Mouse (Mus musculus) kidney, postnatal 10 days (tissue): ENCODE results near the gene Glipr1l2.
"Not testable (repeated sequence)": the region's sequence is repeated elsewhere in the genome, so short reads cannot be mapped to it uniquely, and the experiment has no call there.

ENCODE experiments used
- DNase-seq: peaks from one replicate; pipeline ENCODE4 v3.0.0; 2021; ENCODE audit warnings: mixed read lengths

The Glipr1l2 gene

GRCm38 (mm10) chr10:112083157-112083556, at the start of gene Glipr1l2:
TSS of gene Glipr1l2 (plus strand) at chr10:112083354.
- no peak for DNase-seq

DNA sequence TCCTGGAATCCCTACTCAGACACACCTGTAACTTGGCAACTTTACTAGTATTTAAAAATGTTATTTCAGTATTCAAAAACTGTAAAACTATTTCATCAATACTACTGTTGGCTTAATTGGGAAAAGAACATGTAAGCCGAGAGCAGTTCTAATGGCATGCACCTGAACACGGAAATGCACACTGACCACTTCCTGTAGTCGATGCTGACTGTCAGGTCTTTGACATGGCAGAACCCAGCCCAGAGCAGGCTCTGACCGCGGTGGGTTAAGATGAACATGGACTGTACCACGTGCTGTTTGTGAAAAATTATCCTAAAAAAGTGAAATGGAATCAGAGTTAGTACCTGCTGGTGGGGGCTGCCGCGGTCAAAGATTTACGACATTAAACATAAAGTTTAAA, 39.6 kb upstream of the Glipr1l2 start:
- DNase-seq: not testable (repeated sequence)

- not testable (repeated sequence) for DNase-seq
Measured at GRCm38 (mm10) chr10:112044283-112044682, 38.9 kb upstream of the Glipr1l2 start.

GRCm38 (mm10) chr10:112051220-112051619, 31.9 kb upstream of the Glipr1l2 start:
- DNase-seq: no peak

DNA sequence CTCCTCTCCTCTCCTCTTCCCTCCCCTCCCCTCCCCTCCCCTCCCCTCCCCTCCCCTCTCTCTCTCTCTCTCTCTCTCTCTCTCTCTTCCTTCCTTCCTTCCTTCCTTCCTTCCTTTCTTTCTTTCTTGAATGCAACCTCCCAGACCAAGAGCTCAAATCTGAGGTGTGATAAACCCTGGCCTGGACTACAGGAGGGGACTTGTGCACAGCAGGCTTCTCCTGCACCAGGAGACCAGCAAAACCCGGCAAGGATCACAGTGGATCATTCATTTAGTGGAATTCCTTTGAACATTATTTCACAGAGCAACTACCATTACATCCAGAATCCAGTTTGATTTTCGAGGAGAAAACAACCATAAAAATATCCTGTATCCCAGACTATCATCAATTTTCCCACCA, 31.2 kb upstream of the Glipr1l2 start:
- DNase-seq: peak; percentile 19

DNA sequence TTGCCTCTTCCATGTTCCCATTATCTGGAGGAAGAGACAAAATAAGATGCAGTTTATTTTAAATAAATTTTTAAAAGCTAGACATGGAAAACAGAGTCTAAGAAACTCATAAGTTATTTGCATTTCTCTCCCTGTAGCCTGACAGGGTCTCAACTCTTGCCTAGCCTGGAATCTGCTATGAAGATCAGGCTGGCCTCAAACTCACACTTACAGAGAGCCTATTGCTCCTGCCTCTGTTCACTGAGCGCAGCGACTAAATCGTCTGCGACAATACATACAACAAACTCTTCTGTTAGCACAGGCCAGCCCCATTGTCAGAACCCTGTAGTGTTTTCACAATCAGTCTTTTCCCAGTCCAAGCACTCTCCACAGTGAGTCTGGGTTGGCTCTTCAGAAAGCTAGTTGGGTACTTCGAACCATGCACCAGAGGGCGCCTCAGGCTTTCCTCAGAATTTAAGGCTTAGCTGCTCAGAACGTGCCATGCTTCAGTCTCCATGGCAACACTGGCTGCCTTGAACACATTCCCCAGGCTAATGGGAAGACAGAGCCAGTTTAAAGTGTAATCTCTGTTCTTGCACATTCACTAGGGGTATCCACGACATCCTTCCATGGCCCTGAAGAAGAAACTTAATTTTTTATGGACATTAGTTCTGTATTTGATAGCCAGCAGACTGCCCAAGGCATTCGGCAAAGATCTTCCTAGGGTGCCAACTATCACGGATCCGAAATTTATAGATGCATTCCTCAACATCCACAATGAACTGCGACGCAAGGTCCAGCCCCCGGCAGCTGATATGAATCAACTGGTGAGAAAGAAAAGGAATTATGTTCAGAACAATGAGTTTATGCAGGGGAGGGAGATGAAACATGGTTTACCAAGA, 23.2 kb upstream of the Glipr1l2 start, which contains the start of gene Glipr1l1:
Gene Glipr1l1, plus strand, starts transcription at position 488 of the 881 bp plus-strand sequence.
- DNase-seq: peak; percentile 82

- not testable (repeated sequence) for DNase-seq
Measured at GRCm38 (mm10) chr10:112060583-112060934, 22.6 kb upstream of the Glipr1l2 start.

DNA sequence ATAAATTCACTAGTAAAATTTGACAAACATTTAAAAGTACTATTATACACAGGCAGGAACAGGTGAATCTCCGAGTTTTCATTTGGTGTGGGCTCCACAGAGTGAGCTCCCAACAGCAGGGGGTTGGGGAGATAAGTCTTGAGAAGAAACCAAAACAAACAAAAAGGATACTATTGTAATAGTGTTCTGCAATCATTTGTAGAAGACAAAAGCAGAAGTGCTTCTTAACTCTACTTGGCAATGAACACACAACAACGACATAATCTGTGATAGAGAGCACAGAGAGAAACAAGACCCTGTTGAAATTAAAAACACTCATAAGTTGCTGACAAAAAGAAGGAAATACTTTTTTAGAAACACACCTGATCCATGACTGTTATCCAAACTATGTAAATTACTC, 3.1 kb upstream of the Glipr1l2 start:
- DNase-seq: no peak

GRCm38 (mm10) chr10:112105785-112106184, 22.6 kb downstream of the Glipr1l2 start:
- DNase-seq: peak; percentile 78

GRCm38 (mm10) chr10:112110401-112110800, 27.2 kb downstream of the Glipr1l2 start:
- DNase-seq: no peak

GRCm38 (mm10) chr10:112125090-112125489, 41.9 kb downstream of the Glipr1l2 start:
- DNase-seq: not testable (repeated sequence)

- not testable (repeated sequence) for DNase-seq
Measured at GRCm38 (mm10) chr10:112127682-112128230, 44.6 kb downstream of the Glipr1l2 start.

GRCm38 (mm10) chr10:112132194-112132593, 49.0 kb downstream of the Glipr1l2 start:
- DNase-seq: no peak

DNA sequence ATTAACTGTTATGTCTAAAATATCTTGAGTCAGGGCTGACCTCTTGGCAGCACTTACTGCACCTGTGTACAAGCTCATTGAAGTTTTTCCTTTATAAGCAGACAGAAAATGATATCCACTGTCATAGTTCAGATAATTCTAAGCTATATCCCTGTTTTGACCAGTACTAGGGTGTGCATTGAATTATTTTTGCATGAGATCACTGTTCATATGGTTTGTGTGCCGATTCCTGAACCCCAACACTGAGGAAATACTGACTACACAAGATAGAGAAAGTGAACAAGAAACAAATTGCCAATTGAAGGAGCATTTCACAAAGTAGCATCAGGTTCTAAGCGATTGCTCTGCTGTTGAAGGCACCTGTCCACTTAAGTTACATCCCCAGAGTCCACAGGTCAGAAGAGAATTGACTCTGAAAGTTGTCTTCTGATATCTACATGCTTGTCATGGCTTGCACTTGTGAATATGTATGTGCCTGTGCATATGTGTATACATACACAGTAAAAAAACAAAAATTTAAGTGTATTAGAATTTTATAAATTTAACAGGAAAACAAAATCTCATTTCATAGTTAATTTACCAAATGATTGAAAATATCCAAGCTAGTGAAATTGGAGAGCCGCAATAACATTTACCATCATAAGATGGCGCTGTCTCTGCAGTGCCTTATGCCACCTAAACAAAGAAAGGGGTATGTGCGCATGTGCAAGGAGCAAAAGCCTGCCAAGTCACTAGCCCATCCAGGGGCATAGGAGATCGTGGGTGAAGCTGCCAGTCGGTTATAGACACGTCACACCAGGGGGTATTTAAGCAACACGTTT, 55.1 kb downstream of the Glipr1l2 start:
- peak; percentile 46 for DNase-seq

DNA sequence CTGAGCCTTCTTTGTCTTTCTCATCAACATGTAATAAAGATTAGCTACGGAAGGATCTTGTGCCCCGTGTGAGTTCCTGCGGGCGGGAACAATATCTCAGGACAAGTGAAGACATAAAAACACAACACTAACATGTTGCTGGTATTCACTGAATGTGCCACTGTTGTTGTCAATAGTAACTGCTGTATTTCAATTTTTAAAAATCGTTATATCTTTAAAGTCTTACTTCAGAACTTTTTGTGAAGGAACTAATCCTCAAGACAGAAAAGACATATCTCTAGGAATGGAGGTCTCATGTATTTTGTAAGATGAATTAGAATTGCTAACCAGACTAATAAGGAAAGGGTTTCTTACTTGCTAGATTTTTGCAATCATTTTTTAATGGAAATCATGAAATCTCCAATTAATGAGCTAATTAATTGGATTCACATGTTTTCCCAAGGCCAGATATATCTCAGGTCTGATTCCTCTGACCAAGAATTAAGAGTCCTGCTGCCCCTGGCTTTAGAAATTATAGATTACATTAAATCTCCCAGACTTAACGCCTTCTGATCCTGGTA, 55.8 kb downstream of the Glipr1l2 start:
- no peak for DNase-seq

DNA sequence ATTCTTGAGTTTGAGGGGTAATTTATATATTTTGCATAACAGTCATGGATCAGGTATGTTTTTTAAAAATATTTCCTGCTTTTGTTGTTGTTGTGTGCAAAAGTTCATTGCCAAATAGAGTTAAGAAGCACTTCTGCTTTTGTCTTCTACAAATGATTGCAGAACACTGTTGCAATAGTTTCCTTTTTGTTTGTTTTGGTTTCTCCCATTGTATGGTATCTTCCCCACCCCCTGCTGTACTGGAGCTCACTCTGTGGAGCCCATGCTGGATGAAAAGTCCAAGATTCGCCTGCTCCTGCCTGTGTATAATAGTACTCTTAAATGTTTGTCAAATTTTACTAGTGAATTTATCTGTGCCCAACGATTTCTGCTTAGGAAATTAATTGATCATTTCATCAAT, 56.7 kb downstream of the Glipr1l2 start:
- DNase-seq: no peak
